Mouse (Mus musculus): ENCODE measurements at regions not wholly inside any gene's neighbourhood (a gene's known extent, or its start where the extent isn't known, plus 50 kb on each side); places are given as distances from the start of the nearest gene placed in this dataset.
A peak's percentile ranks its signal among the peaks of the same experiment; 100 is the strongest.

GRCm38 (mm10) chr14:78225677-78226076 lies 82.2 kb downstream of the Tnfsf11 start:
- no peak overlapping the region for H3K4me3 ChIP-seq (ENCODE audit: low read depth, low read length)
- no peaks in the 10 kb centered on the region; the same call in 1 of the 2 replicates for H3K9me3 ChIP-seq (replicated peaks; ENCODE audit: control insufficient read depth, insufficient read depth, low read length, poor library complexity, severe bottlenecking)
- no peaks in the 10 kb centered on the region for H3K4me1 ChIP-seq (ENCODE audit: control insufficient read depth, insufficient read depth, low read length)
- no peak for TF ChIP-seq POLR2A (IDR thresholded peaks at IDR 0.05; ENCODE audit: insufficient read depth, low read length)
- no peak for TF ChIP-seq CTCF (IDR thresholded peaks at IDR 0.05; ENCODE audit: low read depth, low read length)
- TF ChIP-seq EP300 (IDR thresholded peaks at IDR 0.05; ENCODE audit: insufficient read depth, low read depth, low read length): no peak
- no peaks in the 10 kb centered on the region for H3K36me3 ChIP-seq (ENCODE audit: control insufficient read depth, insufficient read depth, low read length, poor library complexity, severe bottlenecking)
- H3K27me3 ChIP-seq (ENCODE audit: control insufficient read depth, insufficient read depth, low read length, poor library complexity, severe bottlenecking): no peaks in the 10 kb centered on the region
- no peak overlapping the region for H3K9ac ChIP-seq (ENCODE audit: low read depth, poor library complexity, severe bottlenecking)
- H3K27ac ChIP-seq (ENCODE audit: insufficient read depth, low read length): no peak overlapping the region

- Histone ChIP-seq H3K9ac (ENCODE audit: low read depth, poor library complexity, severe bottlenecking) (no peak overlapping the region), H3K27ac (ENCODE audit: insufficient read depth, low read length) (peak overlapping the region; percentile 91), H3K4me3 (ENCODE audit: low read depth, low read length) (no peak overlapping the region), H3K27me3 (ENCODE audit: control insufficient read depth, insufficient read depth, low read length, poor library complexity, severe bottlenecking) (no peaks in the 10 kb centered on the region), H3K4me1 (ENCODE audit: control insufficient read depth, insufficient read depth, low read length) (peaks cover 2% of the 10 kb centered on the region), H3K9me3 (replicated peaks; ENCODE audit: control insufficient read depth, insufficient read depth, low read length, poor library complexity, severe bottlenecking) (peaks cover 3% of the 10 kb centered on the region; the same call in 1 of the 2 replicates), H3K36me3 (ENCODE audit: control insufficient read depth, insufficient read depth, low read length, poor library complexity, severe bottlenecking) (no peaks in the 10 kb centered on the region)
- TF ChIP-seq EP300 (IDR thresholded peaks at IDR 0.05; ENCODE audit: insufficient read depth, low read depth, low read length) (0 out of 2 replicates have a peak, but pooled peaks have one; percentile 39), CTCF (IDR thresholded peaks at IDR 0.05; ENCODE audit: low read depth, low read length) (no peak)
Measured at GRCm38 (mm10) chr14:78216229-78216963, 91.4 kb downstream of the Tnfsf11 start.

- Histone ChIP-seq H3K9ac (ENCODE audit: low read depth, poor library complexity, severe bottlenecking) (no peak overlapping the region), H3K9me3 (replicated peaks; ENCODE audit: control insufficient read depth, insufficient read depth, low read length, poor library complexity, severe bottlenecking) (peaks cover 3% of the 10 kb centered on the region; the same call in 1 of the 2 replicates), H3K4me3 (ENCODE audit: low read depth, low read length) (no peak overlapping the region), H3K4me1 (ENCODE audit: control insufficient read depth, insufficient read depth, low read length) (peaks cover 2% of the 10 kb centered on the region), H3K36me3 (ENCODE audit: control insufficient read depth, insufficient read depth, low read length, poor library complexity, severe bottlenecking) (no peaks in the 10 kb centered on the region), H3K27ac (ENCODE audit: insufficient read depth, low read length) (no peak overlapping the region), H3K27me3 (ENCODE audit: control insufficient read depth, insufficient read depth, low read length, poor library complexity, severe bottlenecking) (no peaks in the 10 kb centered on the region)
- TF ChIP-seq EP300 (IDR thresholded peaks at IDR 0.05; ENCODE audit: insufficient read depth, low read depth, low read length) (no peak), CTCF (IDR thresholded peaks at IDR 0.05; ENCODE audit: low read depth, low read length) (no peak), POLR2A (IDR thresholded peaks at IDR 0.05; ENCODE audit: insufficient read depth, low read length) (no peak)
Measured at GRCm38 (mm10) chr14:78215491-78215890, 92.4 kb downstream of the Tnfsf11 start.

- Histone ChIP-seq H3K27ac (ENCODE audit: insufficient read depth, low read length) (no peak overlapping the region), H3K9ac (ENCODE audit: low read depth, poor library complexity, severe bottlenecking) (no peak overlapping the region), H3K36me3 (ENCODE audit: control insufficient read depth, insufficient read depth, low read length, poor library complexity, severe bottlenecking) (no peaks in the 10 kb centered on the region), H3K27me3 (ENCODE audit: control insufficient read depth, insufficient read depth, low read length, poor library complexity, severe bottlenecking) (no peaks in the 10 kb centered on the region), H3K9me3 (replicated peaks; ENCODE audit: control insufficient read depth, insufficient read depth, low read length, poor library complexity, severe bottlenecking) (no peaks in the 10 kb centered on the region), H3K4me3 (ENCODE audit: low read depth, low read length) (peak overlapping the region; percentile 54), H3K4me1 (ENCODE audit: control insufficient read depth, insufficient read depth, low read length) (no peaks in the 10 kb centered on the region)
- no peak for TF ChIP-seq EP300 (IDR thresholded peaks at IDR 0.05; ENCODE audit: insufficient read depth, low read depth, low read length)
- no peak for TF ChIP-seq CTCF (IDR thresholded peaks at IDR 0.05; ENCODE audit: low read depth, low read length)
- TF ChIP-seq POLR2A (IDR thresholded peaks at IDR 0.05; ENCODE audit: insufficient read depth, low read length): no peak
Measured at GRCm38 (mm10) chr14:78204566-78204863, 103.3 kb downstream of the Tnfsf11 start.

GRCm38 (mm10) chr14:78203726-78204565 lies 103.9 kb downstream of the Tnfsf11 start:
- Histone ChIP-seq H3K4me3 (ENCODE audit: low read depth, low read length) (peak overlapping the region; percentile 54), H3K36me3 (ENCODE audit: control insufficient read depth, insufficient read depth, low read length, poor library complexity, severe bottlenecking) (no peaks in the 10 kb centered on the region), H3K27ac (ENCODE audit: insufficient read depth, low read length) (no peak overlapping the region), H3K4me1 (ENCODE audit: control insufficient read depth, insufficient read depth, low read length) (no peaks in the 10 kb centered on the region), H3K27me3 (ENCODE audit: control insufficient read depth, insufficient read depth, low read length, poor library complexity, severe bottlenecking) (no peaks in the 10 kb centered on the region), H3K9ac (ENCODE audit: low read depth, poor library complexity, severe bottlenecking) (no peak overlapping the region), H3K9me3 (replicated peaks; ENCODE audit: control insufficient read depth, insufficient read depth, low read length, poor library complexity, severe bottlenecking) (no peaks in the 10 kb centered on the region)
- no peak for TF ChIP-seq POLR2A (IDR thresholded peaks at IDR 0.05; ENCODE audit: insufficient read depth, low read length)
- TF ChIP-seq EP300 (IDR thresholded peaks at IDR 0.05; ENCODE audit: insufficient read depth, low read depth, low read length): no peak
- TF ChIP-seq CTCF (IDR thresholded peaks at IDR 0.05; ENCODE audit: low read depth, low read length): no peak

GRCm38 (mm10) chr14:78202781-78203180 lies 105.1 kb downstream of the Tnfsf11 start:
- H3K9me3 ChIP-seq (replicated peaks; ENCODE audit: control insufficient read depth, insufficient read depth, low read length, poor library complexity, severe bottlenecking): 0 out of 2 replicates have a peak, but pooled peaks cover 2% of the 10 kb centered on the region
- no peaks in the 10 kb centered on the region for H3K4me1 ChIP-seq (ENCODE audit: control insufficient read depth, insufficient read depth, low read length)
- H3K9ac ChIP-seq (ENCODE audit: low read depth, poor library complexity, severe bottlenecking): no peak overlapping the region
- H3K27ac ChIP-seq (ENCODE audit: insufficient read depth, low read length): no peak overlapping the region
- H3K27me3 ChIP-seq (ENCODE audit: control insufficient read depth, insufficient read depth, low read length, poor library complexity, severe bottlenecking): no peaks in the 10 kb centered on the region
- TF ChIP-seq POLR2A (IDR thresholded peaks at IDR 0.05; ENCODE audit: insufficient read depth, low read length) (no peak), CTCF (IDR thresholded peaks at IDR 0.05; ENCODE audit: low read depth, low read length) (no peak), EP300 (IDR thresholded peaks at IDR 0.05; ENCODE audit: insufficient read depth, low read depth, low read length) (no peak)
- no peaks in the 10 kb centered on the region for H3K36me3 ChIP-seq (ENCODE audit: control insufficient read depth, insufficient read depth, low read length, poor library complexity, severe bottlenecking)
- no peak overlapping the region for H3K4me3 ChIP-seq (ENCODE audit: low read depth, low read length)

All from ES-Bruce4 (cell line).